Mouse (Mus musculus) ES-Bruce4 (cell line): ENCODE results near the gene Amph.
"Not testable (repeated sequence)": the region's sequence is repeated elsewhere in the genome, so short reads cannot be mapped to it uniquely, and the experiment has no call there.

Experiments
- CTCF ChIP-seq: IDR thresholded peaks from one replicate; pipeline ENCODE4 v1.8.1; 2011; ENCODE audit warnings: low read depth, low read length
- POLR2A ChIP-seq: IDR thresholded peaks from one replicate; pipeline ENCODE4 v1.8.1; 2011; ENCODE audit warnings: low read length; ENCODE audit not compliant: insufficient read depth

DNA sequence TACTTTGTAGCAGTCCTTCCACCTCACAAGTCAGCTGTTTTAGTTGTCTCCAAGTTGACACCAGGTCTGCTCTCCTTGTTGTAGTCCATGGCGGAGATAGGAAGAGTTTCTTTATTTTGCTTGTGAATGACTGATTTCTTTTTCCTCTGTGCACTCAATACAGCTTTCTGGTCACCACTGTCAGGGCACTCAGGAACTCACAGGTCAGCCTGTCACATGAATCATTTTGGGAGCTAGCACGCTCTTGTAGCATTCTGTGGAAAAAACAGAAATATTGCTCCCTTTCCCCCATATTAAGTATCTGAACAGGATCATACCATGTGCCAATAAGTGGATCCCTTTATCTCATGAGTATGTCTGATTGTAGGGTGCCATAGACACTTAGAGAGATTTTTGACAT, 14.8 kb upstream of the Amph start:
- not testable (repeated sequence) for TF ChIP-seq POLR2A, CTCF
